Mouse (Mus musculus) thymus, postnatal 25 days (tissue): ENCODE data around the gene Tmem178.
"Not testable (repeated sequence)": the region's sequence is repeated elsewhere in the genome, so short reads cannot be mapped to it uniquely, and the experiment has no call there.

Experiments
- DNase-seq: peaks from one replicate; pipeline ENCODE4 v3.0.0; 2022

Tmem178 gene

DNA sequence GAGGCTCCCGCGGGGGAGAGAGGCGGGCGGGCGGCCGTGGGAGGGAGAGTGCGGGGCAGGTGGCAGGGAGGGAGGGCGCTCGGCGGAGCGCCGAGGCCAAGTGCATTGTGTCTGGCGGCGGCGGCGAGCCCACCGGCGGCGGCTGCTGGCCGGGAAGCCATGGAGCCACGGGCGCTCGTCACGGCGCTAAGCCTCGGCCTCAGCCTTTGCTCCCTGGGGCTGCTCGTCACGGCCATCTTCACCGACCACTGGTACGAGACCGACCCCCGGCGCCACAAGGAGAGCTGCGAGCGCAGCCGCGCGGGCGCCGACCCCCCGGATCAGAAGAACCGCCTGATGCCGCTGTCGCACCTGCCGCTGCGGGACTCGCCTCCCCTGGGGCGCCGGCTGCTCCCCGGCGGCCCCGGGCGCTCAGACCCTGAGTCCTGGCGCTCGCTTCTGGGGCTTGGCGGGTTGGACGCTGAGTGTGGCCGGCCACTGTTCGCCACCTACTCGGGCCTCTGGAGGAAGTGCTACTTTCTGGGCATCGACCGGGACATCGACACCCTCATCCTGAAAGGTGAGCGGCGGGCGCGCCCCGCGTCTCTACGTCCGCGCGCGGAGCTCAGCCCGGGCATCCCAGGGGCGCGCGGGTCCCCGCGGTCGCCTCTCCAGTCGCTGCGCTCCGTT, at the start of gene Tmem178:
TSS of gene Tmem178 (plus strand) at position 103 of the 669 bp plus-strand sequence.
- peak; percentile 5 for DNase-seq

DNA sequence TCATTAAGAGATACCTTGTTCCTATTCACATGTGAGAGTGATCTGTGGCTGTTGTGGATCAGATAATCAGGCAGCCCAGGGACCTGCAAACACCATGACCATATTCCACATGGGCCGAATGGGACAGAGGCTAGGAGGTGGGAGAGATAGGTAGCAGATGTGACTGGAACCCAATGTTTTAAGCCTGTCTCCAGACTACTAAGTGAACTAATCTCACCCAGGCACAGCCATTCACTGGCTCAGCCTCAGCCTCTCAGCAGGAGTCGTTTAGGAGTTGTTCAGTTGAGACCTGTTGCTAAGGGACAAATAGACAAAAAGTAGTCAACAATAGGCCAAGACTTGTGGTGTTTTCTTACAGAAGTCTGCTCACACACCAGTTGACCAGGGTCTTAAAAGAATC, 48.0 kb upstream of the Tmem178 start:
- no peak for DNase-seq

DNA sequence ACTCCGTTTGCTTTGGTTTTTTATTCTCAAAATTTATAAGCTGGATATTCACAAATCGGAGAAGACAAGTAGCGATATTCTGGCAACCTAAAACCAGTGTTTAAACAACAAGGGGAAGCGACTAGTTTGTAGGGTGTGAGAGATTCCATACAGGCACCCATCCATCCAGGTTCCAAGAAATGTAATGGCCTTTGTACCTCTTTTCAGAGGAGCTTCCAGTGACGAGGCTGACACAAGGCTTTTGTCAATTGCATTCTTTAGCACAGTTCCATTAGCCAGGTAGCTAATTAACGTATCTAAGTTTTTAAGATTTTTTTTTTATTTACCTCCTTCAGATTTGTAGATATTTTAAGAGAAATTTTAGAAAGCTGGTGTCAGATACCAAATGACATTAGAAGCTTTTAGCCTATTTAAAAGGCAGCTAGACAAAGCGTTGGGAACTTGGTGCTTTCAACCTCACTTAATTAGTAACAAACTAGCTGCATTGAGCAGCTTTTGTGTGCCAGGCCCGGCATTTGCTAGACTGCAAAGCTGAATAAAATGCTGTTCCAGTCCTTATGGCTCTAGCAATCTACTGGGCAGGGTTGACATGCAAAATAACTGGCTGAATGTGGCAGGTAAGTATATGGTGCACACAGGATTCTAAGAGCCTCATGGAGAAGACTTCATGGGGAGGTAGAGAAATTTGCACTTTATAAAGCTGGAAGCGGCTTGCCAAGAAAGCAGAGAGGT, 46.6 kb upstream of the Tmem178 start:
- no peak for DNase-seq

DNA sequence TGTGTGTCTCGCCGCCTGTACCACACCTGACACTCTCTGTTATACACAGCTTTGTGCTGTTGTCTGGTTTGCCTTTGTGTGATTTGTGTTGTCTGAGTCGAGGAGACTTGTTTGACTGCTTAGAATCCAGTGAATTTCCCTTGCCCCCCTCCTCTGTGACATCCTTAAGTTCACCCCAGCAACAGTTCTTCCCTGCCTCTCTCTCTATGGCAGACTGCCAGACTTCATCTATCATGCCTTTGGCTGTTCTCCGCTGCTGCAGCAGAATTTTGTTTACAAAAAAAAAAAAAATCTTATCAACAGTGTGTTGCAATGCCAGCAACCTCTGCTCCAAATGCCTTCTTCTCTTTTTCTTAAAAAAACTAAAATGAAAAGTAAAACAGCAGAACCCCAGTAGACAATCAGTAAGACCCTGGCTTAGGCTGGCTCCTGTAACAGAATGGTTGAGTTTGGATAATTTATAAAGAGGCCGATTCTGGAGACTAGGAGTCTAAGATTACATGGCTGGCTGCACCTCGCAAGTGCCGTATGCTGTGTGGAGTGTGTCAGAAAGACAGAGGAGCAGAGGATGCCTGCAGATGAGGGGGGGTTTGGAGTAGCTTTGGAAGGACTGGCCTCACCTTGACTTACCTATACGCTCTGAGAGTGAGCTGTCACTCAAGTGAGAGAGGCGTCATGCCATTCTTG, 44.8 kb upstream of the Tmem178 start:
- no peak for DNase-seq

DNA sequence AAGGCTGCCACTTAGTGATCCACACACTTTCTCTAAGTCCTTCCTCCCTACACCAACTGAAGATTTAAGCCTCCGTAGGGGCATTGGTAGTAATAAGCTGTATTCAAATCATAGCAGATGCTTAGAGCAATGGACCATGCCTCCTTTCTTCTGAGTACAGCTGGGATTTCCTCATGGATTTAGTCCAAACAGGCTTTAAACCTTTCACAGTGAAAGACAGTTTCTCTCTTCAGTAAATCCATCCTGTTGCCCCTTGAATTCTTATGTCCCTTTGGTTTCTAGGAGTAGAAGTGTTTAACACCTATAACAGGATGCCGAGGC, 44.3 kb upstream of the Tmem178 start:
- DNase-seq = no peak

DNA sequence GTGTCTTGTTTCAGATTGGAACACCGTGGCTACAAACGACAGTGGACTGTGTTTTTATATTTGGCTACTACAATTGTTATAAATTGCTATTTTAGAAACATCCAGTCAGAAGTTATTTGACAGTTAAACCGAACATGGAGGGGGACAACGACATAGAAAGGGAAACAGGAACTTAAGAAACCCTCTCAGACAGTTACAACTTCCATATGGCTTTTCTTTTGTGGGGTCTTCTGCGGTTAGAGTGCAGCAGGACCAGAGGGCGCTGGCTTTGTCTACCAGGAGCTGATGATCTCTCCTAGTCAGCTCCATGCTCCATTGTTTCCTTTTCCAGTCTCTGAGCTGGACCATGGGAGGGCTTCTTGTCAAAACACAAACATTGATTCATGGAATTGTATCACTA, 42.5 kb upstream of the Tmem178 start:
- no peak for DNase-seq

DNA sequence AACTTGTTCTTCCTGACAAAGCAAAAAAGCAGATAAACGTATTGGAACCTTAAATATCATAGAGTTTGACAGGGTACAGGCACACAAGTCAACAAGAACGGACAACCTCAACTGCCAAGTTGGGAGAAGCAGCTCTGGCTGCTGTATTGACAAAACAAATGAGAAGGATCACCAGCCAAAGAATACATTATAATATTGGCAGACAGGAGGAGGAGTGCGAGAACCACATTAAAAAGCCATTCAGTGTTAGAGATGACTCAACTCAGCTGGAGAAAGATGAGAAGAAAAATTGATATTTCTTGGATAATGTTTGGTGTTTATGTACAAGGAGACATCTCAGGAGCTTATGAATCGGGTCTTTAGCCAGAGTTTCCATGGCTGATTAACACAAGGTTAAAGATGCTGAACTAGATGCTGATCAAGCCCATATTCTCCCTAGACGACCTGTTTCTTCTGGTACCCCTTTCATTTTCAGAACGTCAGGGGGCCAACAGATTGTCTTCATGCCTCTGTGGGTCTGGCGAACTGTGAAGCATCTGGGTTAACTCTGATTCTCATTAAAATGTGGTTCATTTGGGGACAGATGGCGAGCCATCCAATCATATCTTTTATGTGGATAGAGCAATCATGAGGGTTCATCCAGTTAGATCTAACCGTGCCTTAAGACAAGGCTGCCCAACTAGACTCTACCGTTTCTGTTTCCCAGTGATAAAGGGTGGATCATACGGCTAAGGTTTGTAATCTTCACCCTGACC, 41.1 kb upstream of the Tmem178 start:
- DNase-seq = no peak

DNA sequence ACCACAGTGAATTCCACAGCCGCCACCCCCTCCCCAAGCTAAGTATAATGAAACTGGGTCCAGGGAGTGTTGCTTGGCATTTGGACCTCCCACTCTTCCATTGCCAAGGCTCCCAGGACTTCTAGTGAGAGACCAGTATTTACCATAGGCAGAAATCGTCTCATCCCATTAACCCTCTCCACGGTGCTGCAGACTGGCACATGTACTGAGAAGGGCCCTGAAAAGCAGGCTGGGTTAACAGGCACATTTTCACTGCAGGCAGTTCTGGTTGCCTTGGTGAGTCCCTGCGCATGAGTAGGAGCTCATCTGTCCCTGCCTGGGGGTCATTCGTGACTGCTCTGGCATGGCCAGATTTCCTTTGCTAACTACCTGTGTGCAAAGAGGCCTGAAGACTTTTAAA, 40.4 kb upstream of the Tmem178 start:
- DNase-seq = no peak

DNA sequence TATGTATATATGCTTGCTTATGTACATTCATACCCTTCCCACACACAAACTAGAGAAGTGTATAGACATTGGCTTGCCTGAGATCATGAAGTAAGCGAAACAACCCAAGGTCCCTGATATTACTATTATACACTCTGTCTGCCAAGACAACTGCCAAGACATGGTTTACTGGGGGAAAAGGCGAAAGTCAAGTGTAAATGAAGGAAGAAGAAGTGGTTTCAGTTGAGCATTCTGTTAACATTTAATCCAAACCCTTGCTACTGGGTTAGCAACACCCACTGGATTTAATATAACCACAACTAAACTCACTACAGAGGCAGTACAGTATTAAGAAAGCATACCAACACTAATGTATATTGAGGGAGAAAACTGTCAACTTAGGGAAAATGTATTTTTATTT, 28.8 kb upstream of the Tmem178 start:
- DNase-seq = no peak

DNA sequence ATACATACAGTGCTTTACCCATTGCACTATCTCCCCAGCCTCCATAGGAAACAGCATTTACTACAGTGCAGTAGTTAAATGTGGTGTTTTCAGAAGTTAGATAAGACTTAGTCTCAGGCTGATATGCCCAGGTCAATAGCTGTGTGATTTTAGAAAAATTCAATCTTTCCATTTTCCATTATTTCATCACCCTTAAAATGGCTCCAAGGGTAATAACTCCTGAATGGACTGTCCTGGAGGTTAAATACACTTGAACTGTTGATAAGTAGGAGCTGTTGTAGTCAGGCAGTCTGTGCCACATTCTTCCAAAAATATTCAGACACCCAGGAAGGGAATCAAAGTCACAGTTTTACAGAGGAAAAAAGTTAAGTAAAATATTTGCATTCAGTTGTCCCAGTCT, 25.2 kb upstream of the Tmem178 start:
- DNase-seq = no peak

DNA sequence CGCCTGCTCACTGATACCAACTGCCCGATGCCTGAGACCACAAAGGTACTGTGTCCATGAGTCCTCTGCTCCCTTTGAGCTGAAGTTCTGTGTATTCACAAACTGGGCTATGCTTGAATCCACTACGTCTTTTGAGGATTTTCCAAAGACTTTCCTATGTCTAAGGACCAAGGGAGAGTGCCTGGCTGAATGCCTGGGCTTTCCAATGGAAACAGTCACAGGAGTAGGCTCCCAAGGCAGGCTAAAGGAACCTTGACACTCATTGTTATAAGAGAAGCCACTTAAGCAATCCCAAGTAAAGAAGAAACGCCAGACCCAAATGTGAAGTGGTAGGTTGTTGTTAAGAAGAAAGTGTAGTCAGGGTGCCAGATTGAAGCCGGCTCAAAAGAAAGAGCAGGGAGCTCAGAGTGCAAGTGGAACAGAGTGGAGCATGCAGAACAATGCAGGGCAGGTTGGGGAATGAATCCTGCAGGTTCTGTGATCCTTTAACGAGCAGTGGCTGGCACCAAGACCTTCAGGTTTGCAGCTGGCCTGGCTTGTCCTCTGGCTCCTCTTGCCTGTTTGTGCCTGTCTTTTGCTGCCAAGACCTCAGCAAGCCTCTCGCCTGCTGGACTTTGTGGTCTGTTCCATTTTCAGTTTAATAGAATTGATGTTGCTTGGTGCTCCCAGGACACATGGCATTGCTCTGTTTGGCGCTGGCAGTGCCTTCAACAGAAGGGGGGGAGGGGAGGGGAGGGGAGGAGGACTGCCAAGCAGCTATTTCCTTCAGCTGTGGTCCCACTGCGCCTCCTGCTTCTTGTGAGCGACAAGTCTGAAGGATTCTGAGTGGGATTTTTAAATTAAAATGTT, 22.9 kb upstream of the Tmem178 start:
- DNase-seq = no peak

DNA sequence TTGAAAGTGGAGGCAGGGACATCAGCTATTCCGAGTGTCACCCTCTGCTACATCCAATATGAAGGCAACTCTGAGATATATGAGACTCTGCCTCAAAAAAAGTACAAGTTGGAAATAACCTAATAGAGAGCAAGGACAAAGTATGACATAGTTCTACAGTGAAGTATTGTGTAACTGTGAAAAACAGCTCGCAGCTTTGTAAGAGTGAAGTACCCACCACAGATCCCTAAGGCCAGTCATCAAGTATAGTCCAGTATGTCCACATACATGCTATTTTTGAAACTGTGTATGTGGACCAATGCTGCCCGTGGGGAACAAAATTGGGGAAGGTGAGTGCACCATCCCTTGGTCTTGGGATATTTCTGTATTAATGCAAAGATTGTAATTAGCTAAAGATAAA, 18.9 kb upstream of the Tmem178 start:
- DNase-seq = no peak

DNA sequence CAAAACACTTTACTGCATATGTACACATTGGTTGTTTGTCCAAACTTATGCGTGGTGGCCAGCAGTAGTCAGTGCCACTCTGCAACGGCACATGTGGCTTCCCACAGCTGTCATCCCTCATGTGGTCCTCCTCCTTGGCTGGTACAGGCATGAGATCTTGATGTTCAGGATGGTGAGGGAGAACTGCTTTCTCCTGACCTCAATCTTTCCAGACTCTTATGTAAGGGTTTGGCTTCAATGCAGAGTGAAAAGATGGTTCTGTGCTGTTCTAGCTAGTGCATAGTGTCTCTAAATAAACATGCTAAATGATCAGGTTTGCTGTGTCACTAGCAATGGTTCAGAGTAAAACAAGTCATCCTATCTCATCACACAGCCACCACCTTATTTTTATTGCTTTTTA, 17.3 kb upstream of the Tmem178 start:
- no peak for DNase-seq

DNA sequence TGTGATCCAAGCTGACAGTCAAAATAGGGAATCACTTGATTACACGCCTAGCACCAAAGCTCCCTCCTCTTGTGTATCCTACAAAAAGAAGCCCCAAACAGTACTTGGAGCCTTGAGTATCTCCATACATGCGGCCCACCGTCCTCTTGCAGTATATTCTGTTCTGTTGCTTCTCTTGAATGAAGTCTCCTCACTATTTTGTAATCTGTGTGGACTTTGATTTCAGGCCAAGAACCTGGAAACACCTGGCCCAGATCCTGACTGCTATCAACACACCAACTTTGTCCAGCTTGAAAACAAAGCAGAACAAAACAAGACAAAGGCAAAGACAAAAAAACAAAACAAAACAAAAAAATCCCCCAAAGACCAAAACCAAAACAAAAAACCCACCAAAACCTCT, 11.7 kb upstream of the Tmem178 start:
- DNase-seq = no peak

DNA sequence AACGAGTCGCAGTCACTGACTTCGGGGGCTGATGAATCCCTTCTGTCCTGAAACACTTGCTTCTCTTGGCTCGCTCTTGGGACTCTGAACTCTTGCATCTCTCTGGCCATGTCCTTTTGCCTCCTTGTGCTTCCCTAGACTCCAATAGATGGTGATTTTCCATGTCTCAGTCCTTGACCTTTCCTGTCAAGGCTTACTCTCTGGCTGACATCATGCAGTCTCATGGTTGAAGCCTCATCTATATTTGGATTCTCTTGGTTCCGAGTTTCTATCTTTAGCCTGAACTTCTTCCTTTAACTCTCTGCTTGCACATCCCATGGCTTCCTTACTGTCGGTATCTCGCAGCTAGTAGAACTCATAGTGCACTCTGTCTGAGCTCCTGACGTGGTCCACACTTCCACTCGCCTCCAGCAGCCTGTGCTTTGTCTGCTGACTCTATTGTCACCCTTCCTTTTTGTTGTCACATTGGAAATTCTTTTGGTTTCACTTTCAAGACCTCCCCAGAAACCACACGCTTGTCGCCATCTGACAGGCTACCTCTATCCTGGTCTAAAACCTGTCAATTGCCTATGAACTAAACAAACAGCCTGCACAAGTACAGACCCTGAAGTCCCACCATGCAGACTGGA, 10.9 kb upstream of the Tmem178 start:
- DNase-seq = no peak

DNA sequence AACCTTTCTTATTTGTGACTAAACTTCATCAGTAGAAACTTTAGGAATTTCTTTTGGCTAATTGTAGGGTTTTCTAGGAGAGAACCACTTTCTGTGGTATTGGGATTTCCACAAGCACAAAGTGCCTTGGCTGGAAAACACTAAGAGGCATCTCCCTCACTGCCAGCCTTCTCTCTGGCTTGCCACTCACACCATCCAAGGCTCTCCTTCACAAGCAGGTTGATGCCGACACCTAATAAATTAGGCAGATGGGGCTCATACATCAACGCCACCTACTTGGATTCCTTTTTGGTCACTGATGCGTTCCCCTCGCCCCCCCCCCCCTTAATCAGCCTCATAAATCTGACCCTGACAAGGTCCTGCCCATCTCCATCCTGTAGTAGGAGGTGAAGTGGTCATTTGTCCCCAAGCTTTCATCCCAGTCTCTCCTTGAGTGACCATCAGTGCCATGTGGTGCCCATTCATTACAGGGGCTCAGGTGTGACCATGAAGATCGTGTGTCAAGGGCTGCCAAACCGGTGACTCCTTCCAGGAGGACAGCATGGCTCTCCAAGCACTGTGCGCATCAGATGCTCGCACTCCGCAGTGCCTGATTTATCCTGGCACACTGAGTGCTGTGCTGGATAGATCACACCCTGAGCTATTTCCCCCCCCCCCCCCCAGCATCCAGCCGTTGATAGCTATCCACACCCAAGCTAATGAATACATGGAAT, 8.5 kb upstream of the Tmem178 start:
- no peak for DNase-seq

DNA sequence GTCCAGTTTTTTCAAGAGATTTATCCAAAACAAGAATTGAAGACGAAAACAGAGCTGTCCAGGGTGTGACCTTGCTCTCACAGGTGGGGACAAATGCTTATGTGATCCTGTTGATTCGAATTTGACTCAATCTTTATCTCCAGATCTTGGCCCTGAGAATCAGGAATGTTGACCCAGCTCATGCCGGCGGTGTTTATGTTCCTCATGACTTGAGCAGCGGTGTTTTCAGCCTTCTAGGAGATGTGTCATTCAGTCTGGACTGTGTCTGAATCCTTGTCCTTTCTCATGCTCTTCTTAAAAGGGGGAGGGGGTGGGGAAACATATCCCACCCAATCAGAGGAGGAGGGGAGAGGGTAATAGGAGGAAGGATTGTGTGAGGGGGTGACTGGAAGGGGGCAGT, 7.9 kb upstream of the Tmem178 start:
- DNase-seq = no peak

DNA sequence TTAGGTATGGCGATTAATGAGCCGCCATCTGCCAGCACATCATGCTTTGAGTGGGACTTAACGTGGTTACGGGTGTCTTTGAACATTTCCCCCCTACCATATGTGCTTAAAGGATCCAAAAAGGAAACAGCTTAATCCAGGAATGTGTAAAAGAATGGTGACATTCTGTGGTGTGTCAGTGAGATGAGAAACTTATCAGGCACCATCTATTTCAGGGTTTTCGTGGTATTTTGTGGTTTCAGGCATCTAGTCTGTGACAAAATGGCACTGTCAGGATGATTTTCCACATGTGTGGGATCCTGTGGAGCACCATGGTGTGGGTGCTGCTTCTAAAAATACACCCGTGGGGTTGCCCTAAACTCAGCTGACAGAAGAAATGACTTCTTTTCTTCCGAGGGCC, 4.6 kb upstream of the Tmem178 start:
- no peak for DNase-seq

DNA sequence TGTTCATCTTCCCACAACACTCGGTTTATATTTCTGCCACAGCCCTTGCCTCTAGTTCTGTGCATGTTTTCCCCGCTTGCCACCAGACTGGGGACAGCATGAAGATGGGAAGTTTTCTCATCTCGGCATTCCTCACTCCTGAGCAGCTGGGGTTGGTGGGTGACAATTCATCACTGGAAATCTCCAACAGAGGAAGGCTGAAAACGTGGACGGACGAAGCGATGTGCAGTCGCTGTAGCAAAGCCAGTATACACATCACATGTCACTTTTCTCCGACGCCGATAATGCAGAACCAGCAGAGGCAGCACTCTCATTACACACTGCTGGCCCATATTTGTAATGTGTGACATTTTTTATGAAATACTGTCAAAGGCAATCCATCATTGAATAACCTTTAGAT, 2.6 kb upstream of the Tmem178 start:
- no peak for DNase-seq

DNA sequence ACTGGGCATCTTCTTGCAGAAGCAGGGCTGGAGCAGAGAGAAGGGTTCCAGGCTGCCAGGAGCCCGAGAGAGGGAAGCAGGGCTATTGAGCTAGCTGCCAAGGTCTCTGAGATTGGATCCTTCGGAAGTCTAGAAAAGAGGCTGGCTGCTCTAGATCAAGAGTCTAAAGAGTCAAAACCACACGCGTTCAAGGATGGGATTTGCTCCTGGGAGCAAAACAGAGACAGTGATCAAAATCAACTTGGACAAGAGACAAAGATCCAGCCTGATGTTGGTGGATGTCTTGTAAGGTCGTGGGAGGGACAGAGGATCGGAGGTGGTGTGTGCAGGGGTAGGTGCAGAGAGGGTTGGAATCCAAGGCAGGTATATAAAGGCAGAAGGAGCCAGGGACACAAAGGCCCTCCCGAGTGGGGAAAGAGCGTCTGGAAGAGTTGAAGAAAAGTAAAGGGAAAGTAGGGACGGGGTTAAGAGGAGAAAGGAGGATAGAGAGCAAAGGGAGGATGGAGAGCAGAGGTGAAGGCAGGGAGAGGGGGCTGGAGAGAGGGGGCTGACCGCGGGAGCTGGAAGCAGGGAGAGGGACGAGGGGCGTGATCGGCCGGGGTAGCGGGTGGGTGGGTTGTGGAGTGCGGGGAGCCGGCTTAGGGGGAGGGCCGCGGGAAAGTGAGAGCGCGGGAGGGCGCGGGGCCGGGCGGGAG, 450 bp upstream of the Tmem178 start:
- no peak for DNase-seq

DNA sequence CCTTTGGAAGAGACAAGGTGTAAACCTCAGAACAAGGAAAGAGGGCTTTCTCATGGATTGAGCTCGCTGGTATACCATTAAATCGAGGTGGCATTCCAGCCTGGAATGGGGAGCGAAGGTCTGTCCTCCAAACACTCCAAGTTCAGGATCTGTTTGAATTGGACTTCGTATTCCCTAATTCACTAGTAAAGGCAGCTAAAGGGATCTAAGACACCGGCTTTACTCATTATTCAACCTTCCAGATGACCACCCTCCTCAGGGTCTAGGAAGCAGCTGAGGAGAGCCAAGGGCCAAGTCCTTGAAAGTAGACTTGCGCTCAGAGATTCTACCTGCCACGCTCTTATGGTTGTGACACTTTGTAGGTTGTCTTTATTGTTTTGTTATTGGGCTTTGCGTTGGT, 1.1 kb downstream of the Tmem178 start:
- DNase-seq = not testable (repeated sequence)
